8 mouse cellular contexts compared by ENCODE assay signal in genomic region chr6:117908424-117908900, GRCm38 (mm10). TPM values are rescaled to one million over a fixed set of nuclear protein-coding genes. Genes with fewer than 3 reads are reported as not detected.
DNase-seq lines count a peak whose midpoint lies in the region; ATAC-seq lines count a peak whose summit lies in the region.

No protein-coding gene starts in this region.

- H3K4me3 ChIP-seq in heart, embryonic 16.5 days (ENCODE audit: low read length), result peak overlapping the region; percentile 92
- peak overlapping the region; percentile 99 for H3K4me3 ChIP-seq in limb, embryonic 13.5 days
- H3K4me3 ChIP-seq in neural tube, embryonic 15.5 days (replicated peaks), result peak overlapping the region; percentile 78

- H3K27me3 ChIP-seq in heart, embryonic 16.5 days (ENCODE audit: control insufficient read depth, insufficient read depth, low read length), result no peaks in the 10 kb centered on the region
- no peaks in the 10 kb centered on the region for H3K27me3 ChIP-seq in limb, embryonic 13.5 days
- H3K27me3 ChIP-seq in neural tube, embryonic 15.5 days (replicated peaks), result no peaks in the 10 kb centered on the region

- under 1% methylated on average over 14 of the region's 14 CpGs for WGBS in heart, embryonic 16.5 days
- WGBS in limb, embryonic 13.5 days, result under 1% methylated on average over 14 of the region's 14 CpGs
- WGBS in neural tube, embryonic 15.5 days, result under 1% methylated on average over 14 of the region's 14 CpGs

- H3K4me1 ChIP-seq in heart, embryonic 16.5 days (ENCODE audit: control insufficient read depth, insufficient read depth, low read length), result peaks cover 30% of the 10 kb centered on the region
- H3K4me1 ChIP-seq in limb, embryonic 13.5 days, result peaks cover 28% of the 10 kb centered on the region
- H3K4me1 ChIP-seq in neural tube, embryonic 15.5 days, result peaks cover 32% of the 10 kb centered on the region

- peak overlapping the region; percentile 97 for H3K27ac ChIP-seq in heart, embryonic 16.5 days (ENCODE audit: low read length)
- H3K27ac ChIP-seq in limb, embryonic 13.5 days, result no peak overlapping the region
- H3K27ac ChIP-seq in neural tube, embryonic 15.5 days (replicated peaks), result no peak overlapping the region

- ATAC-seq in heart, embryonic 16.5 days (replicated peaks; ENCODE audit: extremely low read depth, insufficient read depth, low FRiP score), result no peak
- ATAC-seq in limb, embryonic 13.5 days (ENCODE audit: low FRiP score, low read depth), result no peak
- no peak for ATAC-seq in neural tube, embryonic 15.5 days (ENCODE audit: low FRiP score)

- no peaks in the 10 kb centered on the region for H3K36me3 ChIP-seq in heart, embryonic 16.5 days (ENCODE audit: control insufficient read depth, insufficient read depth)
- H3K36me3 ChIP-seq in limb, embryonic 13.5 days, result no peaks in the 10 kb centered on the region
- no peaks in the 10 kb centered on the region for H3K36me3 ChIP-seq in neural tube, embryonic 15.5 days

- H3K4me2 ChIP-seq in heart, embryonic 16.5 days (ENCODE audit: low read depth, low read length), result peak overlapping the region; percentile 87
- peak overlapping the region; percentile 81 for H3K4me2 ChIP-seq in limb, embryonic 13.5 days (replicated peaks)
- H3K4me2 ChIP-seq in neural tube, embryonic 15.5 days, result peak overlapping the region; percentile 99

- H3K9ac ChIP-seq in heart, embryonic 16.5 days (ENCODE audit: low read length), result peak overlapping the region; percentile 93
- peak overlapping the region; percentile 98 for H3K9ac ChIP-seq in limb, embryonic 13.5 days
- H3K9ac ChIP-seq in neural tube, embryonic 15.5 days (replicated peaks), result peak overlapping the region; percentile 83

- no peaks in the 10 kb centered on the region for H3K9me3 ChIP-seq in heart, embryonic 16.5 days (replicated peaks; ENCODE audit: control insufficient read depth, low read length)
- no peaks in the 10 kb centered on the region for H3K9me3 ChIP-seq in limb, embryonic 13.5 days
- H3K9me3 ChIP-seq in neural tube, embryonic 15.5 days (replicated peaks), result no peaks in the 10 kb centered on the region

- DNase-seq in adrenal gland, adult (ENCODE audit: inconsistent age in 2 of 2, low spot score in 1 of 2), result peak; percentile 30 to 82
- DNase-seq in adrenal gland, adult 18-20 months (ENCODE audit: low spot score in 2 of 2), result no peak
- DNase-seq in Muller cell, postnatal 12 days (ENCODE audit: inconsistent ontology term), result peak; percentile 28
- no peak for DNase-seq in gastrocnemius, adult 18-20 months (ENCODE audit: low spot score)
- DNase-seq in right cerebral cortex, adult 2 months (ENCODE audit: low spot score in 2 of 2), result no peak

RNA-seq across cellular contexts. Expression of gene Hnrnpf, which starts 8.3 kb away (rescaled TPM):
- total RNA-seq in adrenal gland, adult 18-20 months (2021), result 100 to 1,000 TPM; 317 to 377 TPM
- polyA plus RNA-seq in heart, embryonic 16.5 days (2015; fragmentation: Nextera tagmentation; extraction: Ambion mirVana), result 528 and 599 TPM in 2 replicates
- polyA plus RNA-seq in limb, embryonic 13.5 days (2015; fragmentation: Nextera tagmentation; extraction: Ambion mirVana), result 668 and 681 TPM in 2 replicates
- 211 and 369 TPM in 2 replicates for polyA plus RNA-seq in neural tube, embryonic 15.5 days (2015; fragmentation: Nextera tagmentation; extraction: Ambion mirVana)
- 100 to 1,000 TPM in 1 of 2 experiments, 10 to 100 TPM in 1; 83.2 to 106 TPM for total RNA-seq in gastrocnemius, adult 18-20 months (2021)

RNA-seq across cellular contexts. Expression of gene Fxyd4, which starts 29.0 kb away (rescaled TPM):
- total RNA-seq in adrenal gland, adult 18-20 months (2021), result not detected
- 1.8 and 1.9 TPM in 2 replicates for polyA plus RNA-seq in heart, embryonic 16.5 days (2015; fragmentation: Nextera tagmentation; extraction: Ambion mirVana)
- 2.7 and 4.7 TPM in 2 replicates for polyA plus RNA-seq in limb, embryonic 13.5 days (2015; fragmentation: Nextera tagmentation; extraction: Ambion mirVana)
- 3.0 and 3.6 TPM in 2 replicates for polyA plus RNA-seq in neural tube, embryonic 15.5 days (2015; fragmentation: Nextera tagmentation; extraction: Ambion mirVana)
- total RNA-seq in gastrocnemius, adult 18-20 months (2021), result not detected

RNA-seq across cellular contexts. Expression of gene Zfp239, which starts 46.6 kb away (rescaled TPM):
- total RNA-seq in adrenal gland, adult 18-20 months (2021), result 1 to 10 TPM; 2.6 to 3.0 TPM
- polyA plus RNA-seq in heart, embryonic 16.5 days (2015; fragmentation: Nextera tagmentation; extraction: Ambion mirVana), result 2.0 and 3.0 TPM in 2 replicates
- 14.4 and 16.3 TPM in 2 replicates for polyA plus RNA-seq in limb, embryonic 13.5 days (2015; fragmentation: Nextera tagmentation; extraction: Ambion mirVana)
- 15.3 and 15.9 TPM in 2 replicates for polyA plus RNA-seq in neural tube, embryonic 15.5 days (2015; fragmentation: Nextera tagmentation; extraction: Ambion mirVana)
- total RNA-seq in gastrocnemius, adult 18-20 months (2021), result 1 to 10 TPM; 1.2 to 1.4 TPM

Comparison
In these comparisons a context has a peak if more than half of its experiments do, and no peak if none do; other contexts are left out.
1. DNase-seq: peak in adrenal gland, adult (2 of 2) and Muller cell, postnatal 12 days (single experiment); none in adrenal gland, adult 18-20 months (0 of 2), gastrocnemius, adult 18-20 months (single experiment) and right cerebral cortex, adult 2 months (0 of 2).
2. Peak in every context shown above with its lines, with median percentiles within 50 percentile points of each other: H3K4me2 ChIP-seq, H3K4me3 ChIP-seq and H3K9ac ChIP-seq.